Mouse (Mus musculus) myocyte (in vitro differentiated cells): ENCODE measurements around the gene Gpr156. TPM values are rescaled to one million over a fixed set of nuclear protein-coding genes. Genes with fewer than 3 reads are reported as not detected.
"Not testable (repeated sequence)": the region's sequence is repeated elsewhere in the genome, so short reads cannot be mapped to it uniquely, and the experiment has no call there.

ENCODE experiments used
- H3K27me3 ChIP-seq: one replicate; pipeline ENCODE4 v1.6.1; 2011; ENCODE audit not compliant: control insufficient read depth, insufficient read depth, insufficient read length
- H3K36me3 ChIP-seq: one replicate; pipeline ENCODE4 v1.6.1; 2011; ENCODE audit not compliant: control insufficient read depth, insufficient read depth
- H3K4me2 ChIP-seq: one replicate; pipeline ENCODE4 v1.6.1; 2011; ENCODE audit warnings: low read depth, control low read depth
- H3K4me3 ChIP-seq: one replicate; pipeline ENCODE4 v1.5.1; 2011; ENCODE audit warnings: mild to moderate bottlenecking, control low read depth, moderate library complexity
- H3K79me2 ChIP-seq: one replicate; pipeline ENCODE4 v1.6.1; 2011; ENCODE audit not compliant: control insufficient read depth, insufficient read depth
- H3ac ChIP-seq: one replicate; pipeline ENCODE4 v1.6.1; 2011; ENCODE audit not compliant: control insufficient read depth, insufficient read length
- CEBPB ChIP-seq: IDR thresholded peaks from 2 replicates; pipeline ENCODE4 v1.6.1; 2011; ENCODE audit warnings: mild to moderate bottlenecking, moderate library complexity; ENCODE audit not compliant: poor library complexity, insufficient read depth, severe bottlenecking
- E2F4 ChIP-seq: IDR thresholded peaks from one replicate; pipeline ENCODE4 v1.6.1; 2011; ENCODE audit warnings: mild to moderate bottlenecking, control low read depth, moderate library complexity; ENCODE audit not compliant: insufficient read depth
- MYOD1 ChIP-seq, 3 experiments: IDR thresholded peaks; one replicate each; pipeline ENCODE4 v1.6.1; 2011; ENCODE audit warnings: control low read depth in 2 of 3, low read depth in 2 of 3, mild to moderate bottlenecking in 2 of 3, moderate library complexity in 1 of 3; ENCODE audit not compliant: insufficient read length in 2 of 3, control insufficient read depth in 1 of 3
- MYOG ChIP-seq, 3 experiments: IDR thresholded peaks; one replicate each; pipeline ENCODE4 v1.6.1; 2011; ENCODE audit warnings: control low read depth in 2 of 3, low read depth in 2 of 3, mild to moderate bottlenecking in 2 of 3; ENCODE audit not compliant: insufficient read length in 2 of 3, control insufficient read depth in 1 of 3, insufficient read depth in 1 of 3
- POLR2A ChIP-seq: IDR thresholded peaks from one replicate; pipeline ENCODE4 v1.6.1; 2011; ENCODE audit warnings: low read depth, mild to moderate bottlenecking, control low read depth, moderate library complexity; ENCODE audit not compliant: insufficient read length
- POLR2AphosphoS2 ChIP-seq: IDR thresholded peaks from one replicate; pipeline ENCODE4 v1.6.1; 2011; ENCODE audit warnings: low read depth, control low read depth; ENCODE audit not compliant: insufficient read length
- REST ChIP-seq: IDR thresholded peaks from one replicate; pipeline ENCODE4 v1.6.1; 2011; ENCODE audit warnings: mild to moderate bottlenecking, control low read depth, moderate library complexity; ENCODE audit not compliant: insufficient read depth, insufficient read length
- SRF ChIP-seq: IDR thresholded peaks from one replicate; pipeline ENCODE4 v1.6.1; 2011; ENCODE audit warnings: low read depth; ENCODE audit not compliant: control insufficient read depth, insufficient read length
- TCF12 ChIP-seq: IDR thresholded peaks from one replicate; pipeline ENCODE4 v1.6.1; 2011; ENCODE audit warnings: mild to moderate bottlenecking, control low read depth; ENCODE audit not compliant: poor library complexity, insufficient read depth, severe bottlenecking
- TCF3 ChIP-seq: IDR thresholded peaks from one replicate; pipeline ENCODE4 v1.6.1; 2011; ENCODE audit warnings: low read depth, control low read depth; ENCODE audit not compliant: insufficient read length
- polyA plus RNA-seq: library from polyadenylated mRNA; unstranded; fragments of >200 nt; fragmentation: generic; extraction: Trizol; gene quantifications from one replicate; pipeline ENCODE4 v1.2.1, GENCODE M21; 2012; ENCODE audit warnings: missing spikeins

The Gpr156 gene
- polyA plus RNA-seq, 1 experiment = 0.06 TPM

GRCm38 (mm10) chr16:38033071-38033470 lies 116.8 kb downstream of the Gpr156 start:
- Histone ChIP-seq H3K27me3 (no peaks in the 10 kb centered on the region), H3ac (no peak overlapping the region), H3K4me2 (no peak overlapping the region), H3K36me3 (no peaks in the 10 kb centered on the region), H3K4me3 (no peak overlapping the region), H3K79me2 (no peaks in the 10 kb centered on the region)
- no peak for TF ChIP-seq TCF3
- no peak for TF ChIP-seq MYOD1 (IDR thresholded peaks at IDR 0.05; ENCODE audit: control insufficient read depth in 1 of 3, insufficient read length in 2 of 3, low read depth in 2 of 3)
- no peak for TF ChIP-seq POLR2AphosphoS2
- TF ChIP-seq CEBPB = no peak
- no peak for TF ChIP-seq SRF

- not testable (repeated sequence) for H3K27me3 ChIP-seq, H3K79me2 ChIP-seq, H3ac ChIP-seq, H3K36me3 ChIP-seq, H3K4me3 ChIP-seq, H3K4me2 ChIP-seq
Measured at GRCm38 (mm10) chr16:38038101-38038500, 121.8 kb downstream of the Gpr156 start.

DNA sequence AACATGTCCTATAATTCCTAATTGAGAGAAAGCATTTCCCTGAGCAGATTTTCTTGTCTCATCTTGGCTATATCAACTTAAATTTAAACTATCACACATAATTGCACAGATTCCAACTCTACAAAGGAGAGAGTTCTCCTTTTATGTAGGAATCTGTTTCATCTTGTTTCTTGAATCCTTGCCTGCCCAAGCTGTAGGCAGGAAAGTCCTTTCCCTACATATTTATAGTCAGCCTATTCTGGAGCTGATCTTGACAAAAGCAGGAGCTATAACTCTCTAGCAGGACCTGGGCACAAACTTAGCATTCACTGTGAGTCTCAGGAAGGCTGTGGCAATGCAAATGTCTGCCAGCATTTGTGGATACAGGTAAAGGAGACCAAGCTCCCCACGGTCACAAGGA lies 125.9 kb downstream of the Gpr156 start:
- Histone ChIP-seq H3K79me2 (no peaks in the 10 kb centered on the region), H3K36me3 (no peaks in the 10 kb centered on the region), H3ac (no peak overlapping the region)

DNA sequence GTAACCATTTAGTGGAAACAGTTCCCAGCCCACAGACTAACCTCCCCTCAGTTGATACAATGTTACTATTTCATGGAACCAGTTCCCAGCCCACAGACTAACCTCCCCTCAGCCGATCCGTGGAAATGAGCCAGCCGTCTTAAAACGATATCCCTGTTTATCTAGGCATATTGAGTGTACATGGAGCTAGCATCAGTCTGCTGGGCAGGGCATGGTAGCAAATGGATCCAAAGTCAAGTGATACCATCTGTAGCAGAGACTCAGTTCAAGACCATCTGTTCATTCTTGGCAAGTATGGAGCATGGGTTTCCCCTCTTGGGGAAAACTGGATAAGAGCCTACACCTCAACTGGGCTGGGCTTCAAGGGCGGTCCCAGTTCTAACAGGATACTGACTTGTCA lies 128.3 kb downstream of the Gpr156 start:
- no peak overlapping the region for H3K4me2 ChIP-seq
- H3K27me3 ChIP-seq = peaks cover 4% of the 10 kb centered on the region
- H3K79me2 ChIP-seq = no peaks in the 10 kb centered on the region
- no peak overlapping the region for H3ac ChIP-seq
- no peak overlapping the region for H3K4me3 ChIP-seq
- H3K36me3 ChIP-seq = no peaks in the 10 kb centered on the region
- TF ChIP-seq POLR2AphosphoS2 (no peak), SRF (no peak), CEBPB (no peak)

More for the DNA sequence above, 125.9 kb downstream of the Gpr156 start:
- no peak overlapping the region for H3K4me3 ChIP-seq
- no peak overlapping the region for H3K4me2 ChIP-seq
- peaks cover 4% of the 10 kb centered on the region for H3K27me3 ChIP-seq
- TF ChIP-seq POLR2A (no peak), SRF (no peak), REST (no peak), TCF3 (no peak), CEBPB (no peak), TCF12 (no peak), POLR2AphosphoS2 (no peak), MYOG (IDR thresholded peaks at IDR 0.05; ENCODE audit: control insufficient read depth in 1 of 3, insufficient read depth in 1 of 3, insufficient read length in 2 of 3, low read depth in 2 of 3) (no peak)

GRCm38 (mm10) chr16:38047781-38048558 lies 131.7 kb downstream of the Gpr156 start:
- H3K27me3 ChIP-seq = no peaks in the 10 kb centered on the region
- TF ChIP-seq E2F4 (no peak), POLR2AphosphoS2 (no peak), SRF (no peak), CEBPB (no peak), REST (no peak), MYOG (IDR thresholded peaks at IDR 0.05; ENCODE audit: control insufficient read depth in 1 of 3, insufficient read depth in 1 of 3, insufficient read length in 2 of 3, low read depth in 2 of 3) (no peak)
- no peak overlapping the region for H3K4me2 ChIP-seq
- no peak overlapping the region for H3K4me3 ChIP-seq
- H3K79me2 ChIP-seq = no peaks in the 10 kb centered on the region
- H3K36me3 ChIP-seq = no peaks in the 10 kb centered on the region
- no peak overlapping the region for H3ac ChIP-seq

Other genes with a start within 250 kb of the Gpr156 start
- gene Fstl1, start 139.6 kb upstream of the Gpr156 start, polyA plus RNA-seq = 134 TPM
- gene Gm36028, start 55.4 kb upstream of the Gpr156 start, polyA plus RNA-seq = 0.08 TPM
- gene Lrrc58, start 48.1 kb upstream of the Gpr156 start, polyA plus RNA-seq = 6.9 TPM
- 18.7 TPM for gene Gsk3b, start 172.5 kb downstream of the Gpr156 start, polyA plus RNA-seq